18 mouse cellular contexts compared by ENCODE assay signal in genomic region chr10:7860494-7860893, GRCm38 (mm10). TPM values are rescaled to one million over a fixed set of nuclear protein-coding genes. Genes with fewer than 3 reads are reported as not detected.
"Had no signal": no experiment of that assay in that cellular context is flagged by ENCODE, and none has a peak within 500 bp of the region (broad histone marks: within the 10 kb centered on the region; RNA-seq: fewer than 3 reads in every experiment).

No protein-coding gene starts in this region.

- DNase-seq: kidney, adult 11 months; kidney, adult 9 months; kidney, postnatal 36 days; layer of hippocampus, adult 9-11 months; layer of hippocampus, postnatal 36 days; lung, embryonic 14.5 days; lung, postnatal 10 days; lung, postnatal 4 days; retina, postnatal 1 day; right cerebral cortex, postnatal 4 days; thymus, adult 2 months; thymus, postnatal 25 days had no signal

- H3K9ac ChIP-seq: liver, embryonic 15.5 days; lung, embryonic 14.5 days; midbrain, embryonic 15.5 days; neural tube, embryonic 13.5 days; stomach, embryonic 15.5 days had no signal

- H3K4me3 ChIP-seq: liver, embryonic 15.5 days; midbrain, embryonic 15.5 days; neural tube, embryonic 13.5 days; stomach, embryonic 15.5 days had no signal

- H3K27me3 ChIP-seq: liver, embryonic 15.5 days; midbrain, embryonic 15.5 days; neural tube, embryonic 13.5 days; stomach, embryonic 15.5 days had no signal

- H3K36me3 ChIP-seq: liver, embryonic 15.5 days; midbrain, embryonic 15.5 days; neural tube, embryonic 13.5 days; stomach, embryonic 15.5 days had no signal

- ATAC-seq: midbrain, embryonic 15.5 days had no signal

- H3K4me1 ChIP-seq: liver, embryonic 15.5 days; midbrain, embryonic 15.5 days; neural tube, embryonic 13.5 days; stomach, embryonic 15.5 days had no signal

- H3K9me3 ChIP-seq: liver, embryonic 15.5 days; midbrain, embryonic 15.5 days; neural tube, embryonic 13.5 days; stomach, embryonic 15.5 days had no signal

- H3K27ac ChIP-seq: kidney, postnatal 0 days; liver, embryonic 15.5 days; midbrain, embryonic 15.5 days; neural tube, embryonic 13.5 days; stomach, embryonic 15.5 days had no signal

- H3K4me2 ChIP-seq: liver, embryonic 15.5 days; lung, embryonic 14.5 days; midbrain, embryonic 11.5 days; midbrain, embryonic 15.5 days; neural tube, embryonic 13.5 days; stomach, embryonic 15.5 days had no signal

RNA-seq across cellular contexts. Expression of gene Zc3h12d, which starts 28.2 kb away (rescaled TPM):
- polyA plus RNA-seq: midbrain, embryonic 11.5 days had no signal
